Mouse (Mus musculus) adrenal gland, postnatal 25 days (tissue): ENCODE data around the gene Tlcd2. TPM values are rescaled to one million over a fixed set of nuclear protein-coding genes. Genes with fewer than 3 reads are reported as not detected.

ENCODE experiments used
- DNase-seq: peaks from one replicate; pipeline ENCODE4 v3.0.0; 2021; ENCODE audit warnings: mixed read lengths
- long read RNA-seq: library from polyadenylated mRNA; stranded (forward); transcript quantifications from one replicate; pipeline ENCODE4 v2.0.0, GENCODE M21; 2021
- total RNA-seq: library from RNA; stranded (reverse); gene quantifications from 2 replicates; pipeline ENCODE4 v1.2.3, GENCODE M21; 2021

Gene Tlcd2
- total RNA-seq, result 16.2 and 16.8 TPM in 2 replicates
- long read RNA-seq, transcript Tlcd2-201 (5 exons, 1,153 nt), result major isoform, 6 of 53 reads
- long read RNA-seq, partial matches to known transcripts, result 35 of 53 reads
- long read RNA-seq, other reads (novel, unspliced or antisense), result 11 of 53 reads

DNA sequence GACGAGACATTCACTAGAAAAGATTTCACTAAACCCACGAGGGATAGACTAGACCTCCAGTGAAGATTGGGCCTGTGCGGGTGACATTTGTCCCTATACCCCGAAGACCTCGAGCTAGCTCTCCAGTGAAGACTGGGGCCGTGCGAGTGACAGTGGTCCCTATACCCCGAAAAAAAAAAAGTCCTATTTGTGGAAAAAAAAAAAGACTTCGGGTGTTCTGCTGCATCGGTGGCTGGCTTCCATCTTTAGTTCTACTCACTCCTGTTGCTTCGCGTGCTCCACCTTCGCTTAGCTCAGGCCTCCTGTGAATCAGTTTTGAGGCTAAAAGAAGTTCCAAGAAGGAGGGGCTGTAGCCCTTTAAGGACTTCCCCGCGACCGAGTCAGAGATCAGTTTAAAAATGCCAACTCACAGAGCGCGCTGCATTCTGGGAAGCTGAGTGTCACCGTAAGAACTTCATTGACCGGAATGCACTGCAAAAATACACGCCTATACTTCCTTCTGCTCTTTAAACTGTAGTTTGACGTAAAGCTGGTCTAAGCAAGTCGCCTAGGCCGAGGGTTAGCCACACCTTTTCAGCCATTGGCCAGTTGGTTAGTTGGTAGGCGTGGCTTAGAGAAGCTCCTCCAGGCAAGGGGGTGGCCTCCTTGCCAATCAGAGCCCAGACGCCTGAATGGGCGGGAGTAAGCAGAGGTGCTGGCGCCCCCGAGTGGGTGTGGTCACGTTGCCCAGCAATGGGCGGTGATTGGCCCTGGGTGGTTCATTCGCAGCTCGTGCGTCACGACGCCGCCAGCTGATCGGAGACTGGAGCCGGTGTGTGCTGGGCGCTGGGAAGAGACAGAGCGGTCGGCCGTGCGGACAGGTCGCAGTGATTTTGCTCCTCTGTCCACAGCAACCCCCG lies at the start of gene Tlcd2:
Gene Tlcd2 (plus strand): TSS at position 872 of the 899 bp plus-strand sequence.
- peak; percentile 98 for DNase-seq

DNA sequence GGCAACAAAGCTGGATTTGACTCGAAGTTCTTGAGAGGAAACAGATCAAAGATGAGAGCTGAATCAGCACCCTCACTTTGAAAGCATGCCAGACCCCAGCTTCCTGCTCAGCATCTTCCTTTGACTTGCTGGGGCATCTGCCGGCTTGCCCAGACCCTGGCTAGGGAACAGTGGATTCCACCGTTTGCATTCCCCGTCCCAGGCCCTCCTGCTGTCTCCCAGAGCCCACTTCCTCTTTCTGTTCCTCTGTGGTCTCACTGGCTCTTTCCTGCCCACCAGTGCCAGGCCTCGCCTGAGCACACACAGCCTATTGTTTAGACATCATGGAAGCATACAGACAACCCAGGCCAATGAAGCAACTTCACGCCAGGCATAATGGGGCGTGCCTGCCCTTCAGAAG lies 46.4 kb upstream of the Tlcd2 start:
- no peak for DNase-seq

DNA sequence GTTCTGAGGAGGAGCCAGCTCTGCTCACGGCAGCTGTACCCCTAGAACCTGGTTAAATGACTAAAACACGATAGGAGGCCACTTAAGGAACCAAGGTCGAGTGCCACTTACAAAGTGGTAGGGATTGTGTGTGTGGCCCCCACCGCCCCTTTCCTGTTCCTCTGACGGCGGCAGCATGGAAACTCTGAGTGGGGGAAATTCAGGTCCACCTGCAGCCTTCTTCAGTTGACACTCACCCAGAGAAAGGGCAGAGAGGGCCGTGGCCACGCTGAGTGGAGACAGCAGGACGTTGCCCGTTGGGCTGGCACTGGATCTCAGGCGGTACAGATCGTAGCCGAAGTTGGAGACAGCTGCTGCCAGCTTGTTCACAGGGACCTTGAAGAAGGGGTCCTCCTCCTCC lies 45.5 kb upstream of the Tlcd2 start:
- DNase-seq, result no peak

DNA sequence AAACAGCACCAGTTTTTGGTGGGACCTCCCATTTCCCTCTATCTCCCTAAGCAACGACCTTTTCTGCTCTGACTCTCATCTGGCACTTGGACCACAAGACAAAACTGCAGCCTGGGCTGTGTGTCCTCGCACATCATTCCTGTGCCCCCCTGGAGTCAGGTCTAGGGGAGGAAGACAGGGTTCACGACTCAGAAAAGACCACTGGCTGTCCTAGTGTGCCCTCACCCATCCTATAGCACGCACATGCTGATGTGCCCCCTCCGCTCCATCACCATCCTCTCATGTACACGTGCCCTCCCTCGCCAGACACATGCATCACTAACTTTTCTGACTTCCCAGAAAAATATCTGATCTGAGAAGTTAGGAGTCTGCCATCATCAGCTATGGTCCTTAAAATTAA lies 41.5 kb upstream of the Tlcd2 start:
- DNase-seq, result no peak

DNA sequence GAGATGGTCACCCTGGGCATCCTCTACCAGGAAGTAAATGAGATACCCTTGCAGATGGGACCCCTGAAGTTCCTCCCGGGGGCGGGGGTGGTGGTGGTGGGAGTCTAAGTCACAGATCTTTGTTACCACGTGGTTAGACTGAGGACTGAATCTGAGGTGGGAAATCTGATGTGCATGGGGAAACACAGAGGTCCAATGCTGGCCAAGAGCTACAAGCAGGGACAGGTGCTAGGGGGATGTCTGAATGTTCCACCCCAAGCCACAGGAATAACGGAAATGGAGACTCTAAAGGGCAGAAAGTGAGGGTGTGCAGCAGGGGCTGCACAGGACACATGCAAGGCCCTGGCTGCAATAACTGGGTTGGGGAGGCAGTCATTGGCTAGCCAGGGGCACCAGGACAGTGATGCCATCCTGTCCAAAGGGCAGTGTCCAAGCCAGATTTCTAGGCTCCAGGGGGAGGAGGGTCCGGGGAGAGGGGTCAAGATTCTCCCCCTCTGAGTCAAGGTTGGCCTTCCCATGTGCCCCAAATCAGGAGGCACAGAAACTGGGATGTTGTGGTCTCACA lies 40.6 kb upstream of the Tlcd2 start:
- DNase-seq, result no peak

DNA sequence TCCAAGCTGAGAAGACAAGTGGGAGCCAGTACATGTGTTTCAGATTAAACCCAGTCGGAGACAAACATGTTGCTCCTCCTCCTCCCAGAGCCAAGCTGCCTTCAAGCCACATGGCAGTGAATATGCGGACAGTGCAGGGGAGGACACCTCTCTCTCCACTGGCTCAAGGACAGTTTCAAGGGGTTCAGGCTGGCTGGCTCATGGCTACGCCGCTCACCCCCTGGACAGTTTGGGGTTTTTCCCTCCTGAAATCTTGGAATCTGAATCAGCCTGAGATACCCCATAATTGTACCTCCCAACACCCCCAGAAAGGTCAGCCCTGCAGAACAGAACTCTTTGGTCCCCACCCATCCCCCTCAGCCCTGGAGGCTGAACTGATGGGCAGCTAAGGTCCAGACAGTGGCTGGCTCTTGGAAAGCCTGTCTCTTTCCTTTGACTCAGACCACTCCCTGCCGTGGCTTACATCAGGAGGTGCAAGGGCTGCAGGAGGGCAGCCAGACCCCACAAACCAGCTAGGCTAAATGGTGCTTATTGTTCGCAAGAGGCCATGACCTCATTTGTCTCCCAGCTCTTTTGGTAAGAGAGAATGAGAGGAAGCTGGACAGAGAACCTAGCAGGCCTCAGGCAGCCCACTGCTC lies 40.0 kb upstream of the Tlcd2 start:
- no peak for DNase-seq

DNA sequence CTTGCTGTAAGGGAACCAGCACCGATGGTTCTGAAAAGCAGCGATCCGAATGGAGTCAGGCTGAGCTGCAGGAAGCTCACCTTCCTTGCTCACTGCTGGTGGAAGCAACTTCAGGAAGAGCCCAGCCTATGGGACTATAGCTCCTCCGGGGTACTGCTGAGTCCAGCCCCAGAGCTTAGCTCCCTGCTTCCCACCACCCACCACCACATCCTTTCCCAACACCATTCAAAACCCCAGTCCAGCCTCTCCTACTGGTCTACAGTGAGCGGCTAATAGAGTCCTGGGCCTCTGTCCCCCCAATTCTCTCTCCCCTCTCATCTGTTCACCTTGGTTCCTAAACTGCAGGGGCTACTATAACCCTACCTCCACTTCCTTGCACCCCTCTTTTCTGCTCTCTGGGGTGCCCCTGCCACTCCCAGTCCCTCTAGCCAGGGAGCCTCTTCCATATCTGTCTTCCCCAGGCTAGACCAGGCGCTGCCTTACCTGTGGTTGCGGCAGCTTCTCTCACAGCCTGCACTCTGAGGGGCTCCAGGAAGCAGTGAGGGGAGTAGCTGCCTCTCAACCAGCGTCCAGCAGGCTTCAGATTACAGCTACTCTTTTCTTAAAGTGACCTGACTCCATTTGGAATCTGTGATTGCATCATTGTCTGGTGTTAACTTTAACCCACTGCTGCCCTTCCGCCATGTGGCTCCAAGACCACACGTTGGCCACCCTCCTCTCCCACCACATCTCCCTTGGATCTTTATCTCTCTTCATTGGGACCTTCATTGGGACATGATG lies 39.3 kb upstream of the Tlcd2 start, which contains the start of gene Serpinf1:
Gene Serpinf1 (minus strand): TSS at position 689 of the 780 bp plus-strand sequence.
- no peak for DNase-seq

DNA sequence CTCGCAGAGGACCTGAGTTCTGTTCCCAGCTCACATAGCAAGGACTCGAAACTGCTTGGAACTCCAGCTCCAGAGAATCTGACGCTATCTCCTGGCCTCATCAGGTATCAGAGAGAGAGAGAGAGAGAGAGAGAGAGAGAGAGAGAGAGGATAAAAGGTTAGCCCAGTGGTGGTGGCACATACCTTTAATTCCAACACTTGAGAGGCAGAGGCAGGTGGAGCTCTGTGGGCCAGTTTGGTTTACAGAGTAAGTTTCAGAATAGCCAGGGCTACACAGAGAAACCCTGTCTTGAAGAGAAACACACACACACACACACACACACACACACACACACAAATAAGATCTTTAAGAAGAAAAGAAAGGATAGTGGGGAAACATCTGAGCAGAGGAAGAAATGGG lies 38.4 kb upstream of the Tlcd2 start:
- DNase-seq, result no peak

DNA sequence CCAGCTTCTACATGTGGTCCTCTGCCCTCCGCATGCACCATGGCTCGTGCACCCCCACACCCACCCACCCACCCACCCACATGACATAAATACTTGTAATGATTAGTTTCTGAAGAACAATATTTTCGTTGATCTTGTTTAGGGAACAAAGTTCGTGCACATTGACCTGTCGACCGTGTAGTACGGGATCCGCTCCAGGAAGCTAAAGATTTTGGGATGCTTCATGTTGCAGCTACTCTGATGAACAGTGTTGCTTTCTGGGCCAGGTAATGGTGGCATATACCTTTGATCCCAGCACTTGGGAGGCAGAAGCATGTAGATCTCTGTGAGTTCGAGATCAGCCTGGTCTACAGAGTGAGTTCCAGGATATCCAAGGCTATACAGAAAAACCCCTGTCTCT lies 37.5 kb upstream of the Tlcd2 start:
- no peak for DNase-seq

DNA sequence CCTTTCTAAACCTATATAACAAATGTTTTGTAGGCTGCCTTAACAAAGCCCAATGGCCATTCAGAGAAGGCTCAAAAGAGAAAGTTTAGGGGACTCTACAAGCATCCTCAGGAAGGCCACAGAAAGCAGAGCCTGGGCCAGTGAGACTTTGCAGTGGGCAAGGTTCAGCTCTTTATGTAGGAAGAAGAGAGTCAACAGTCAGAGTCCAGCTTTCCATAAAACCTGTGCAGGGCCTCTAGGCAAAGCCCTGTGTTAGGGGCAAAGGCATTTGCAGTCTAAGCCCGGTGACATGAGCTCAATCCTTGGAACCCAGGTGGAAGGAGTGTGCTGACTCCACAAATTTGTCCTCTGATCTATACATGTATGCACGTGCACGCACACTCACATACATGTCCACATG lies 37.1 kb upstream of the Tlcd2 start:
- no peak for DNase-seq

DNA sequence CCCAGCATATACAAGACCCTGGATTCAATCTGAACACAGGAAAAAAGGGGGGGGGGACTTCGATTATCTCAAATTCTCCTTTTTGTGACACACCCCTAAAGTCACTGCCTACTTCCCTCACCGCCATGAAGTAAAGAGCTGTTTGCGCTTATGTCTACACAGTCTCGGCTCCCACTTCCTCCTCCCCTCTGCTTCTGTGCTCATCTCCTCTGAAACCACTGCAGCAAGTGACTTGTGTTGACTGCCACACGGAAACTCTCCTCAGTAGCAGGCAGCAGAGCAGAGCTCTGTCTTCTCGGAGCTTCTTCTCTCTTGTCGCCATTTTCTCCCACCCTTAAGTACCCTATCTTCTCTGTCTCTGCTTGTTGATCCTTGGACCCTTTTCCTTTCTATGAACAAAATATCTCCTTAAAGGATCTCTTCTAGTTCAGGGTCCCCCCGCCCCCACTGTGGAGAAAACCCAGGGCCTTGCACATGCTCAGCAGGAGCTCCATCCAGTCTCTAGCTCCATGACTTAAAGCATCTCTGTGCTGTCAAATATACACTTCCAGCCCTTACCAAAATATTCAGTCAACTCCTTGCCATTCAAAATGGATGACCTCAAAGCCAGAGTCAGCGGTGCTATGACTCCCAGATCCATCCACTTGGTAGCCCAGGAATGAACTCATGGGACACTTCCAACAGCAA lies 32.4 kb upstream of the Tlcd2 start:
- no peak for DNase-seq

DNA sequence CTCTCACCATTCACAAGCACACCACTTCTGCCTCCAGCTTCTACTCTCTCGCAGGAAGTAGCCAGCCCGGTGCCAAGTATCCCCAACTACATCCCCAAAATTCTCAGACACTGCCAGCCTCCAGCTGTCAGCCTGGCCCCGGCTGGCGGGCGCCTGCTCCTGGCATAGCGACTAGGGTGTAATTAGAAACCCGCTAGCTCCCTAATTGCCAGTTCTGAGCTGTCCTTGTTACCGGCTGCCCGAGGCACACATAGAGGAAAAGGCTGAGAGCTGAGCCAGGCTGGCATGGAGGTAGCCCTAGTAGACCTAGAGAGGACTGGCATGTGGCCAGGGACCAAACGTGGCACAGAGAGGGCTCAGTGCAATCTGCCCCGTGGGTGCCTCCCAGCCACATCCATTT lies 30.2 kb upstream of the Tlcd2 start:
- DNase-seq, result peak; percentile 34

DNA sequence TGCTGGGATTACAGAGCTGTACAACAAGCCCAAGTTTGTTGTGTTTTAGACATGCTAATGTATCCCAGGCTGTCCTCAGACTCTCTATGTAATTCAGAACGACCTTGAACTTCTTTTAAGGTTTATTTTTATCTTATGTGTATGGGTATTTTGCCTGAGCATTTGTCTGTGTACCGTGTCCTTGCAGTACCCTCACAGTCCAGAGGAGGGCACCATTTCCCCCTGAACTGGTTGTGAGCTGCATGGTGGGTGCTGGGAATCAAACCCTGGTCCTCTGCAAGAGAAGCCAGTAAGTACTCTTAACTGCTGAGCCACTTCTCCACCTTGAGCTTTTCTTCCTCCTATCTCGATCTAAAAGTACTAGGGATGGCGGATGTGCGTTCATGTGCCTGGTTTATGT lies 27.4 kb upstream of the Tlcd2 start:
- no peak for DNase-seq

DNA sequence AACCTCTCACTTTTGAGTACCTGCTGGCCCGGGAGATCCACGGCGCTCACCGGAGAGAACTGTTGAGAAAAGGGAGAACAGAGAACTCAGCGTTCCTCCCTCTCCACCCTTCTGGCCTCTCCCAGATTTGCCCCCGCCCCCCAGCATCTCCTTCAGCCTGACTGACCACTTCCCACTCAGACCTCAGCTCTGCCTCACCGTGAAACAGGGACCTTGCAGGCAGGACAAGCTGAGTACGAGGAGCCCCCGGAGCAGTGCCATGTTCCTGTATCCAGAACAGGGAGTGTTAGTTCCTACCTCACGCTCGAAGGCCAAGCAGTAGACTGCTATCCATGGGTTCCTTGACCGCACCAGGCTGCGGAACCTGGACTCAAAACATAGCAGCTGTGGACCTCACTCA lies 23.3 kb upstream of the Tlcd2 start:
- DNase-seq, result no peak

DNA sequence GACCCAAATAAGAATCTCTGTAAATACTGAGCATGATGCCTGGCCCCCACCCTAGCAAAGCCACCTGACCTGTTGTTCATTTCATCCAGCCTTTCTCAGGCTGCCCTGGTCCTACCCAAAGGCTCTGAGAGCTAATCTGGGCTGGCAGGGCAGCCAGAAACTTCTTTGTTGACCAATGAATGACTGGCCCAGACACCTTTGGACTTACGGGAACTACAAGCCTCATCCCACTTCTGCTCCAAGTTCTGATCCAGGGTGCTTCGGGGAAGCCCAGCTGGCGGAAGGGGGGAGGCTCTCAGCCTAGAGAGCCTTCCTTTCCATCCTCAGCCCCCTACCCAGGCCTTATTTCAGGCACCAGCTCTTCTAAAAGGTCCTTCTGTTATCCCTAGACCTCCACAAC lies 22.7 kb upstream of the Tlcd2 start:
- DNase-seq, result no peak

DNA sequence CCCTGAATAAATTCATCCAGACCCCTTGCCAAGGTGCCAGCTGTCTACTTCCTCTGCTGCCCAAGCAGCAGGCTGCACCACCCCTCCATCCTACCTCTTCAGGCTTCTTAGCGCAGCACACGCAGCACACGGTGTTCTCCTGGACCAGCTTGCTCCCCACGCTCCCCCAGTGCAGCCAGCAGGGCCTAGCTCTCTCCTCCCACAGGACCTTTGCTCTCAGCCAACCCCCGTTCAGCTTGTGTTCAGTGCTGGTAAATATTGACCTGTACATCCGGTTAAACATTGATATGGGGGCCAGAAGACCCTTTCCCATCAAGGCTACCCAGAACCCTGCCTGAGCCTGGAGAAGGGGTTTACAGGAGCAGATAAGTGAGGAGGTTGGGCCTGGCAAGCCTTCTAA lies 22.2 kb upstream of the Tlcd2 start, which contains the start of gene Serpinf2:
Gene Serpinf2 (minus strand): TSS at position 229 of the 400 bp plus-strand sequence.
- DNase-seq, result no peak

DNA sequence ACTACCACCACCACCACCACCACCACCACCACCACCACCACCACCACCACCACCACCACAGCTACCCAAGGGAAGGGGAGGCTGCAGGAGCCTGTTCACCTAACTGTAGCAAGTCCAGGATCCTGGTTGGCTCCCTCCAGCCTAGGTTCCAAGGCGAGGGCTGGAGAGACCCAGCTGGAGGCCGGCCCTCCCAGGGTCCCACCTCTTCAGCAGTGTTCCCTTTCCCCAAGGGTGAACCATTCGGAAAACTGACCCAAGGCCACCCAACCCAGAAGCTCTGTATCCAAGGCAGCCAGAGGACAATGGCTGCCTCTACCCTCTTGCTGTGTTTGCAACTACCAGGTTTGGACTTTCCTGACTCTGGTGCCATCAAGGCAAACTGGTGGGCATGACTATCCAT lies 21.6 kb upstream of the Tlcd2 start:
- no peak for DNase-seq

DNA sequence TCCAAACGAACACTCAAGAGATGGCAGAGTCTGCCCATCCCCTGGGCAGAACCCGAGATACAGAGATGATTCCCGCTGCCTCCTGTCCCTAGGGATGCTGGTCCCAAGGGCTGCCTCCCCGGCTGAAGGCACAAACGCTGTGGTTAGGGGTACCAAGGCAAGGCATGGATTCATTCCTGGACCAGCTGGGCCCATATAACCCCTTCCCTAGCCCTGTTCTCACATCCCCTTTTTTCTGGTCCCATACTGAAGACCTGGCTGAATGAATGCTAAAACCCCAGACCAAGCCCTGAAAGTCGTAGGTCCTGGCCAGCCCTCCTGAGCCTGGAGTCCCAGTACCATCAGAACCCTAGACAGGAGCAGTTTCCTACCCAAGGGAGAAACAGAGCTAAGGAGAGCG lies 20.5 kb upstream of the Tlcd2 start:
- no peak for DNase-seq

DNA sequence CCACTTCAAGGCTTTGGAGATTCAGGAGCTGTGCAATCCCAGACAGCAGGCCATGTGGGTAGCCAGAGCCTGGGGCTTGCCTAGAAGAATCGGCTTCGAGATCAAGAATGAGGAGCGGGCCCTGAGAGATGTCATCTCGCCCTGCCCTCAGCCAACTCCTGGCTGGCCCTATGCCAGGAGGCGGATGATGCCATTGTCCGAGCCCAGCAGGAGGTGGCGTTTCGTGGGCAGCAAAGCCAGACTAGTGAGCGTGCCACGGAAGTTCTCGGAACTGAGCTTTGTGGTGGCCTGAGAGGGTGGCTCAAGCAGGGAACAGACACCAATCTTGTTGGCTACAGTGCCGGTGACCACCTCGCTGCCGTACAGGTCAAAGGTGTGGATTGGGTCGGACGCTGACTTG lies 19.9 kb upstream of the Tlcd2 start:
- no peak for DNase-seq

DNA sequence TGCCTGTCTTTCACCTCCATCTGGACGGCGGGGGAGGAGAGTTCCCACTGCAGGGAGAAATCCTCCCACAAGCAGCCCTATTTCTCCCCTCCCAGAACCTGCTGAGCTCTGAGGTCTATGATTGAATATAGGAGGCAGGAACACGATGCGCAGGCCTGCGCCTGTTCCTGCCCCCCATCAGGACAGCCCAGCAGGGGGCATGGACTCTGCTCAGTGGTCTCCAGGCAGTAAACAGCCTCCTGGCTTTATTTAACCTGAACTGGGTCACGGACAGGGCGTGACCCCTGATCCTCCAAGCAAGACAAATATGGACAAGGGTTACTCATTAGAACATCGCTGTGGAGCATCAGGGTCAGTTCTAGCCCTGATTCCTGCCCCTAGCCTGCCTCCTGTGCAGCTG lies 17.8 kb upstream of the Tlcd2 start:
- no peak for DNase-seq

DNA sequence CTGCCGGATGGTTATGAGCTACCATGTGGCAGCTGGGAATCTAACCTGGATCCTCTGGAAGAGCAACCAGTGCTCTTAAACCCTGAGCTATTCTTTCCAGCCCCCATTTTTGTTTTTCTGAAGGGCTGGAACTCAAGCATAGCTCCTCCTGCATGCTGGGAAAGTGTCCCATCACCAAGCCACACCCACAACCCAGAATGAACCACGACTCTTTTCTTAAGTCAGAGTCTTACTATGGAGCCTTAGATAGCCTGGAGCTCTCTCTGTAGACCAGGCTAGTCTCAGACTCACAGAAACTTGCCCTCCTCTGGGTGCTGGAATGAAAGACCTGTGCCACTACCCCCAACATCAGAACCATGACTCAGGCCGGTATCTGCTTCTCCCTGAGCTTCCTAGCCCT lies 12.9 kb upstream of the Tlcd2 start:
- DNase-seq, result no peak

DNA sequence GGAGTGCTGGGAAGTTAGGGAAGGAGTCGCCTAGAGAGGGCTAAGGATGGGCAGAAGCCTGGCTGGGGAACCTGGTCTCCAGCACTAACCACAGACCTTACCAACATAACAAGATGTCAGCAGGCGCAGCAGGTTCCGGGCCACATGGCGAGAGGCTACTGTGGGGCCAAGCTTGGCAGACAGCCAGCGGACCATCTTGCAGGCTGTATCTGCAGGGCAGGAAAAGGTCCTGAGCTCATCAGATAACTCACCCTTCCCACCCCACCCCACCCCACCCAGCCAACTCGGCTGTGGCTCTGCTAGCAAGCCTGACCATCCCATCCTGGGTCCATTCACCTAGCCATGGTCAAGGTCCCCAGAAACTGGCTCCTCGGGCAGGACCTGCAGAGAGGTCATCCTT lies 11.8 kb upstream of the Tlcd2 start:
- DNase-seq, result no peak
